Mouse (Mus musculus): Measurements from ENCODE around the gene Pmvk.

DNA sequence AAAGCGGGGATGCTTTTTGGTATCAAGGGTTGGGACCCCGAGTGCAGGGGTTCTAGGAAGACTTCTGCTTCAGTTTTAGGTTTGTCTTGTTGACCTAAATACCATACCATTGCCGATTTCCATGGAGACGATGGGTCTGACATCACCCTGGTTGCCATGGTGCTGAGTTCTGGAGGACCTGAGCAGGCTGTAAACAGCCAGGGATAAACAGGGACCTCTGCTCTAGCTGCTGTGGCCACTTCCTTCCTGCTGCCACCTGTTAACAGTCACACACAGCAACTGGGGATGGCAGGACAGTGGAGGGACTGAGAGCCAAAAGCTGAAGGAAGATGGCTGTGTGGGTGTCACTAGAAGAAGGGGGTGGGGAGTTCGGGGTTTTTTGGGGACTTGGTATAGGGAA, 17.1 kb upstream of the Pmvk start:
- TF ChIP-seq NELFE (IDR thresholded peaks at IDR 0.05; ENCODE audit: low read depth, low read length) (no peak), USF1 (IDR thresholded peaks at IDR 0.05; ENCODE audit: low read depth, low read length) (no peak), CHD2 (IDR thresholded peaks at IDR 0.05; ENCODE audit: low read length) (no peak), ZC3H11A (IDR thresholded peaks at IDR 0.05; ENCODE audit: low read depth, low read length) (no peak), EP300 (IDR thresholded peaks at IDR 0.05; ENCODE audit: low read depth in 1 of 2, low read length in 2 of 2) (no peak), CTCF (IDR thresholded peaks at IDR 0.05 in 2 of 3, conservative IDR thresholded peaks at IDR 0.05 in 1 of 3; ENCODE audit: control insufficient read depth in 1 of 3, insufficient read depth in 1 of 3, low read depth in 2 of 3, low read length in 3 of 3, poor library complexity in 1 of 3, severe bottlenecking in 1 of 3) (no peak), POLR2A (IDR thresholded peaks at IDR 0.05; ENCODE audit: control insufficient read depth in 1 of 2, insufficient read depth in 1 of 2, low read depth in 1 of 2, low read length in 2 of 2, poor library complexity in 1 of 2) (no peak), GABPA (IDR thresholded peaks at IDR 0.05; ENCODE audit: low read depth, low read length) (no peak), MAX (IDR thresholded peaks at IDR 0.05; ENCODE audit: low read length) (no peak), MAFK (IDR thresholded peaks at IDR 0.05; ENCODE audit: borderline replicate concordance, low read depth, low read length) (no peak), POLR2AphosphoS2 (IDR thresholded peaks at IDR 0.05; ENCODE audit: low read length) (no peak), GATA1 (IDR thresholded peaks at IDR 0.05; ENCODE audit: low read depth, low read length) (no peak), E2F4 (IDR thresholded peaks at IDR 0.05; ENCODE audit: borderline replicate concordance, low read depth, low read length) (no peak)

Measured in MEL (cell line).